Mouse (Mus musculus) thymus, adult 2 months (tissue): ENCODE measurements around the gene Ankrd60. TPM values are rescaled to one million over a fixed set of nuclear protein-coding genes. Genes with fewer than 3 reads are reported as not detected.

ENCODE experiments used
- DNase-seq: peaks from one replicate; pipeline ENCODE4 v3.0.0; 2021
- H3K27ac ChIP-seq: fragments of 200-500 bp; 2 replicates; pipeline ENCODE4 v1.5.1; 2012; ENCODE audit warnings: low read length, control low read depth; ENCODE audit not compliant: control insufficient read depth, insufficient read depth
- H3K27me3 ChIP-seq: fragments of 200-500 bp; 2 replicates; pipeline ENCODE4 v1.6.1; 2012; ENCODE audit warnings: mild to moderate bottlenecking, low read length, moderate library complexity, mixed read lengths; ENCODE audit not compliant: control insufficient read depth, insufficient read depth
- H3K36me3 ChIP-seq: fragments of 200-500 bp; 2 replicates; pipeline ENCODE4 v1.6.1; 2012; ENCODE audit warnings: mild to moderate bottlenecking, low read length, moderate library complexity; ENCODE audit not compliant: control insufficient read depth, insufficient read depth
- H3K4me1 ChIP-seq: fragments of 200-500 bp; replicated peaks from 2 replicates; pipeline ENCODE4 v1.6.1; 2012; ENCODE audit warnings: low read length; ENCODE audit not compliant: control insufficient read depth, insufficient read depth
- H3K4me3 ChIP-seq: fragments of 200-500 bp; 2 replicates; pipeline ENCODE4 v1.5.1; 2012; ENCODE audit warnings: mild to moderate bottlenecking, low read length, control low read depth, moderate library complexity; ENCODE audit not compliant: control insufficient read depth, insufficient read depth
- CTCF ChIP-seq: fragments of 200-500 bp; IDR thresholded peaks from 2 replicates; pipeline ENCODE4 v1.5.1; 2012; ENCODE audit warnings: mild to moderate bottlenecking, control low read depth, low read length, moderate library complexity, borderline replicate concordance; ENCODE audit not compliant: control insufficient read depth, poor library complexity, insufficient read depth; ENCODE audit errors: extremely low read depth
- POLR2A ChIP-seq: fragments of 200-500 bp; IDR thresholded peaks from 2 replicates; pipeline ENCODE4 v1.6.1; 2012; ENCODE audit warnings: mild to moderate bottlenecking, low read length, control low read depth, moderate library complexity; ENCODE audit not compliant: control insufficient read depth, poor library complexity, insufficient read depth; ENCODE audit errors: extremely low read depth
- WGBS: fragments of 180-500 bp; shearing (Covaris S2); methylation state at CpG from one replicate; pipeline ENCODE4 v1.1.7; 2018; 5-methylcytosine and 5-hydroxymethylcytosine counted together
- polyA plus RNA-seq: library from polyadenylated mRNA; depleted of rRNA; stranded (reverse); fragments of >200 nt; gene quantifications from 2 replicates; pipeline ENCODE4 v1.2.3, GENCODE M21; 2012; rRNA removed

Gene Ankrd60
- polyA plus RNA-seq: 0.31 TPM in 1 of 2 replicates, not detected in the other

DNA sequence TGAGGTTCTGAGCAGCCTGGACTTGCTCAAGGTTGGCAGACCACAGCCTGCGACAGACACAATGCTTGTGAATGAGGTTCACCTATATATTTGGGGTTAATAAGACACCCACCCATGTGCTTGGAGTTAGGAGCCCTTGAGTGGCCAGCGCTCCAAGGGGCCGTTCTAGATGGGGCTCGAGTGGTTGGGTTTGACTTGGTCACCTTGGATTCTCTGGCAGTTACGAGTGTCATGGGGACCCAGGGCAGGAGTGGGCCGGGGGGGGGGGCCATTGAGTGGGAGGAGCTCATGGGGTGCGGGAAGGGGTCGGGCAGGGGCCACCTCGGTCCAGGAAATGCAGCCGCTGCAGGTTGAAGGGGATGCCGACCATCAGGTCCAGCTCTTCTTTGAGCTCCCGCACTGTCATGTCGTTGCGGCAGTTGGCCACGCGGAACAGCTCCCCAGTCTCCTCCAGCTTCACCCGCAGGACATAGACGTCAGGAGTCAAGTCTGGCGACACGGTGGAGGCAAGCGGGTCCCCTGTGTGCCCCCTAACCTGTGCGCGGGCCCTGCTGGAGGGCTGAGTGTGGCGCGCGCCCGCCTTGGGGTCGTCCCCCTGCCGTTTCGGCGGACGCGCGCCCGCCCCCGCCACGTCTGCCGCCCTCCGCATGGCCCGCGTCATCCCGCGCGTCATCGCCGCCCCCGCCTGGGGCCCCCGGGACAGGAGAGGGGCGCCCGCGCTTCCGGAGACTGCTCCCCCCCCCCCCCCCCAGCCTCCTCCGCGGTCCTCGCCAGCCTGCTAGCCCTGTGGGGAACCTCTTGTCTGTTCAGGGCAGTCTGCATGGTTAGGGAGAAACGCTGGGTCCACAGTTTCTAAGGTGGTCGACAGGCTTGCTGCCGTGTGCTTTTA lies at the start of gene Ankrd60:
Gene Ankrd60, minus strand, starts transcription at position 697 of the 889 bp plus-strand sequence.
- Histone ChIP-seq H3K4me1 (peaks cover 16% of the 10 kb centered on the region), H3K36me3 (no peaks in the 10 kb centered on the region), H3K27ac (peak within 1 kb of the TSS; percentile 69), H3K4me3 (peak within 1 kb of the TSS; percentile 55), H3K27me3 (no peaks in the 10 kb centered on the region; the same call in 1 of the 2 replicates)
- DNase-seq: peak; percentile 85
- 8% methylated on average over 48 of the region's 58 CpGs for WGBS
- TF ChIP-seq CTCF: 0 out of 2 replicates have a peak, but pooled peaks have one; percentile 8
- TF ChIP-seq POLR2A: 0 out of 2 replicates have a peak, but pooled peaks have one; percentile 16

DNA sequence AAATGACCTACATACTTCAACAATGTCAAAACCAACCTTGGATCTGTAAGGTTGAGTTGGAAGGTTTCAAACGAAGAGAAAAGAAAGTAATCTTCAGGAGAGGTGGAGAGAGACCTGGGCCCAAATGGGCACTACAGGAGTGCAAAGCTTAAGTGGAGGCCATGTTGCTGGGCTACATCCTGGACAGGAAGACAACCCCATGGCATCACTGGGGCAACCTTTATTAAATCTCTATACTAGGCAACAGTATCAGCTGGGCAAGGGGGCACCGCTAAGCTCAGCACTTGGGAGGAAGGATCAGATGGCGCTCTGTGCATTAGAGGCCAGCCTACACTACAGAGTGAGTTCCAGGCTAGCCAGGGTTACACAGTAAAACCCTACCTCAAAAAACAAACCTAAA lies 47.6 kb upstream of the Ankrd60 start:
- DNase-seq: no peak
- H3K36me3 ChIP-seq: no peaks in the 10 kb centered on the region
- no peak overlapping the region for H3K27ac ChIP-seq
- H3K4me3 ChIP-seq: no peak overlapping the region
- TF ChIP-seq CTCF (no peak), POLR2A (no peak)
- H3K4me1 ChIP-seq: peaks cover 9% of the 10 kb centered on the region
- WGBS: 93% methylated on average over 3 of the region's 3 CpGs
- H3K27me3 ChIP-seq: no peaks in the 10 kb centered on the region

DNA sequence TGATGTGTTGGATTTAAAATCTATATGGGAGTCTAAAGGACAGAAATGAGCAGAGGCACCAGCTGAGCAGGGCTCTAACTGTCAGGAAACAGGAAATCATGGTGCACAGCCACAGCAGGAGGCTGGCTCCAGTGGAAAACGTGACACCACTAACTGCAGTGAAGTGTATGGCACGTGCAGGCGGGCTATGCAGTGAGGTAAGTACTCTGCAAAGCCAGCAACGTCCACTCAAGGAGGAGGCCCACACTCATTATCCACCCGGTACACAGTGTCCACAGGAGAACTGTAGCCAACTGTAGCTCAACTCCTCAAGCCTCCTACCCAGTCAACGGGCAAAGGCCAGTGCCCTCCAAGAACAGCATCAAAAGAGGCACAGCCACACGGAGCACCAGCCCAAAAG lies 46.5 kb upstream of the Ankrd60 start:
- TF ChIP-seq POLR2A: no peak
- TF ChIP-seq CTCF: no peak
- DNase-seq: peak; percentile 23
- H3K4me3 ChIP-seq: no peak overlapping the region
- H3K27ac ChIP-seq: no peak overlapping the region
- 45% methylated on average over 7 of the region's 7 CpGs for WGBS
- peaks cover 9% of the 10 kb centered on the region for H3K4me1 ChIP-seq
- no peaks in the 10 kb centered on the region for H3K27me3 ChIP-seq
- no peaks in the 10 kb centered on the region for H3K36me3 ChIP-seq

DNA sequence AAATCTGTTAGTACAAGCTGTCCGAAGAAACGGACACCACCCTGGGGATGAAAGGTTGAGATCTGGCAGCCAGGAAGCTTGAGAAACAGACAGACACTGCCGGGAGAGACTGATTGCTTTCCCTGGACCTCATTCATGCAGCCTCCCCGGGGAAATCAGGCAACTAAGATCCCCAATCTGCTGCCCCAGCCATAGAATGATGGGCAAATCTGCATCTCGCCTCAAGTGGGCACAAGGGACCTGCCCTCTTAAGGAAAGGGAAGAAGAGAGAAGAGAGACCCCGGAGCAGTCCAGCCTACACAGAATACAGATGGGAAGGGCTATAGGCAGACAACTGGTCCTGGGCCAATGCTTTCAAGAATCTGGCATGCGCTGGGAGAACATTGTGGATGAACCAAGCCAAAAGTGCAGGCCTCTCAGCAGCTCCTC lies 44.0 kb upstream of the Ankrd60 start:
- DNase-seq: no peak
- H3K27me3 ChIP-seq: no peaks in the 10 kb centered on the region
- WGBS: 93% methylated on average over 7 of the region's 7 CpGs
- H3K4me1 ChIP-seq: peaks cover 9% of the 10 kb centered on the region
- H3K27ac ChIP-seq: no peak overlapping the region
- H3K36me3 ChIP-seq: no peaks in the 10 kb centered on the region
- TF ChIP-seq POLR2A: no peak
- no peak for TF ChIP-seq CTCF
- H3K4me3 ChIP-seq: no peak overlapping the region

DNA sequence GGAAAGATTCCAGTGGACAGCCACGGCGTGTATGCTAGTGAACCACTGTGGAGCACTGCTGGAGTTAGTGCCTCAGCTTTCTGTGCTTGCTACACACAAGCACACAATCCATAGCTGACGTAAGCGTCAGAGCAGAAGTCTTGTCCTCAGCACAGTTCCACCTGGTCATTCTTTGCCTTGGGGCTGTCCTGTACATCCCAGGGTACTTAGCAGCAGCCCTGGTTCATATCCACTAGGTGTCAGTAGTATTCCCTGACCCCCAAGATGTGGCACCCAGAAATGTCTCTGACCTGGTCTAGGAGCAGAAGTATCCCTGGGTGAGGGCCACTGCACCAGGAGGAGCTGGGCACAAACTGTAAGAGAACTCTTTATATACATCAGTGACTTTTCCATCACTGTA lies 42.5 kb upstream of the Ankrd60 start:
- 98% methylated on average over 4 of the region's 4 CpGs for WGBS

DNA sequence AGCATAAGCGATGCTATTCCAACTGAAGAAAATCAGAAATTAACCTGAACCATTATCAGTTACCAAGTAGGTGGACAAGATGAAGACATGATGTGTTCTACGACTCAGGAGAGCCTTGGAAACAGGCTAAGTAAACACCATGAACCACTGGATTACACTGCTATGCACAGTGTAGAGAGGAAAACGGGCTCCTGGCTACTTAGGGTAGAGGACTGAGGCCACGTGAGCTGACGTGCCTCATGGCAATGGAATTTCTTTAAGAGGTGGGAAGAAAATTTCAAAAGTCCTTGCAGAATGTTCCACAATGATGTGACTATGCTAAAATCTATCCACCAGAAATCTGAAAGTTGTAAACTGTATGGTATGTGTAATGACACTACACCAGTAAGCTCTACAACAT lies 41.0 kb upstream of the Ankrd60 start:
- WGBS: 98% methylated on average over 5 of the region's 5 CpGs
- Histone ChIP-seq H3K27me3 (no peaks in the 10 kb centered on the region), H3K36me3 (no peaks in the 10 kb centered on the region), H3K4me3 (no peak overlapping the region), H3K4me1 (0 out of 2 replicates have a peak, but pooled peaks cover 2% of the 10 kb centered on the region), H3K27ac (no peak overlapping the region)
- no peak for TF ChIP-seq POLR2A
- no peak for TF ChIP-seq CTCF
- DNase-seq: no peak

More for the DNA sequence above, 42.5 kb upstream of the Ankrd60 start:
- no peak overlapping the region for H3K27ac ChIP-seq
- no peaks in the 10 kb centered on the region for H3K36me3 ChIP-seq
- no peak for TF ChIP-seq CTCF
- no peak for TF ChIP-seq POLR2A
- H3K4me1 ChIP-seq: peaks cover 9% of the 10 kb centered on the region
- no peaks in the 10 kb centered on the region for H3K27me3 ChIP-seq
- DNase-seq: no peak
- no peak overlapping the region for H3K4me3 ChIP-seq

DNA sequence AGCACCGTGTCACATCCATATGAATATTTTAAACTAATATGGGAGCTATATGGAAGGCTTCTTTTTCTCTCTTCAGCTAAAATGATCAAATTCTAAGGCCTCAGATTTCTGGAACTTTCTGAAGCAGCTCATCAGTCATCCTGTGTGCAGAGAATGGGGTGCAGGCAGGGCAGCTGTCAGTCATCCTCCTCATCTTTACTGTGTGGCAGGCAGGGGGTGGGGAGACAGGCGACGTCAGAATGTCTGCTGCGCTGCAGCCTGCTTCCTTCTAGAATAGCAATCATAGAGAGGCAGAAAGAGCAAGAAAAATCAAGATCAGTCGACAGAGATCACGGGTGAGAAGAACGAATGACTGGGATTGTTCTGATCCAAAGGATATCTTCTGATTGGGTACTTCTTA lies 38.0 kb upstream of the Ankrd60 start:
- WGBS: 93% methylated on average over 7 of the region's 7 CpGs
- no peaks in the 10 kb centered on the region for H3K27me3 ChIP-seq
- H3K4me1 ChIP-seq: no peaks in the 10 kb centered on the region
- TF ChIP-seq POLR2A (no peak), CTCF (no peak)
- no peak overlapping the region for H3K27ac ChIP-seq
- no peak overlapping the region for H3K4me3 ChIP-seq
- no peaks in the 10 kb centered on the region for H3K36me3 ChIP-seq
- DNase-seq: no peak
